Mouse (Mus musculus): ENCODE data around the gene Scarf1. TPM values are rescaled to one million over a fixed set of nuclear protein-coding genes. Genes with fewer than 3 reads are reported as not detected.

Gene Scarf1
- polyA plus RNA-seq, 1 experiment from 2014 or later, result 6.0 TPM

GRCm38 (mm10) chr11:75575560-75576123 is 62.3 kb downstream of the Scarf1 start:
- Histone ChIP-seq H3K27me3 (no peaks in the 10 kb centered on the region), H3K27ac (no peak overlapping the region), H3K4me2 (no peak overlapping the region), H3K36me3 (no peaks in the 10 kb centered on the region), H3K4me3 (replicated peaks) (no peak overlapping the region), H3K4me1 (replicated peaks) (peaks cover 18% of the 10 kb centered on the region), H3K9me3 (no peaks in the 10 kb centered on the region), H3K9ac (replicated peaks) (no peak overlapping the region)
- WGBS, result 84% methylated on average over 9 of the region's 9 CpGs
- no peak for ATAC-seq (ENCODE audit: insufficient number of reproducible peaks, insufficient read depth, low FRiP score, low TSS enrichment, low read depth)

MicroRNAs within 50 kb of the gene (microRNA counts, 519-probe panel; counts per million panel counts)
- microRNA mmu-miR-22, result 5,717 counts per million, percentile 62 among the panel's probes with 10 or more counts

Small RNA genes within 50 kb of the gene (microRNA-seq; reads per million reads assigned to microRNA genes)
- gene Mir22 (1,337 reads per million, percentile 79 among the genes with 10 or more reads in this experiment), gene Mir3971 (not detected)

Other genes starting within 250 kb of the Scarf1 start
- gene Rpa1, start 165.2 kb upstream of the Scarf1 start, polyA plus RNA-seq (2016; fragmentation: Nextera tagmentation; extraction: Ambion mirVana), result 153 and 163 TPM in 2 replicates
- 20.4 and 22.7 TPM in 2 replicates for gene Smyd4, start 165.1 kb upstream of the Scarf1 start, polyA plus RNA-seq (2016; fragmentation: Nextera tagmentation; extraction: Ambion mirVana)
- gene Serpinf1, start 90.8 kb upstream of the Scarf1 start, polyA plus RNA-seq (2016; fragmentation: Nextera tagmentation; extraction: Ambion mirVana), result 177 and 181 TPM in 2 replicates
- gene Serpinf2, start 73.9 kb upstream of the Scarf1 start, polyA plus RNA-seq (2016; fragmentation: Nextera tagmentation; extraction: Ambion mirVana), result 0.09 and 0.35 TPM in 2 replicates
- 6.8 and 7.1 TPM in 2 replicates for gene Wdr81, start 58.8 kb upstream of the Scarf1 start, polyA plus RNA-seq (2016; fragmentation: Nextera tagmentation; extraction: Ambion mirVana)
- 15.6 and 17.5 TPM in 2 replicates for gene Tlcd2, start 51.8 kb upstream of the Scarf1 start, polyA plus RNA-seq (2016; fragmentation: Nextera tagmentation; extraction: Ambion mirVana)
- gene Prpf8, start 26.7 kb upstream of the Scarf1 start, polyA plus RNA-seq (2016; fragmentation: Nextera tagmentation; extraction: Ambion mirVana), result 79.6 and 83.0 TPM in 2 replicates
- 0.26 and 0.67 TPM in 2 replicates for gene Rilp, start 3.4 kb upstream of the Scarf1 start, polyA plus RNA-seq (2016; fragmentation: Nextera tagmentation; extraction: Ambion mirVana)
- 3.7 and 4.2 TPM in 2 replicates for gene Slc43a2, start 18.2 kb downstream of the Scarf1 start, polyA plus RNA-seq (2016; fragmentation: Nextera tagmentation; extraction: Ambion mirVana)
- 80.8 and 89.5 TPM in 2 replicates for gene Pitpna, start 74.6 kb downstream of the Scarf1 start, polyA plus RNA-seq (2016; fragmentation: Nextera tagmentation; extraction: Ambion mirVana)
- gene Inpp5k, start 117.4 kb downstream of the Scarf1 start, polyA plus RNA-seq (2016; fragmentation: Nextera tagmentation; extraction: Ambion mirVana), result 18.6 and 20.1 TPM in 2 replicates
- 24.2 and 28.2 TPM in 2 replicates for gene Myo1c, start 137.0 kb downstream of the Scarf1 start, polyA plus RNA-seq (2016; fragmentation: Nextera tagmentation; extraction: Ambion mirVana)
- 134 and 135 TPM in 2 replicates for gene Crk, start 165.7 kb downstream of the Scarf1 start, polyA plus RNA-seq (2016; fragmentation: Nextera tagmentation; extraction: Ambion mirVana)
- gene Ywhae, start 219.3 kb downstream of the Scarf1 start, polyA plus RNA-seq (2016; fragmentation: Nextera tagmentation; extraction: Ambion mirVana), result 1,061 and 1,068 TPM in 2 replicates